Mouse (Mus musculus) brown adipose tissue, adult 24 weeks (tissue): ENCODE measurements at regions not wholly inside any gene's neighbourhood (a gene's known extent, or its start where the extent isn't known, plus 50 kb on each side); places are given as distances from the start of the nearest gene placed in this dataset.

Experiments
- H3K27ac ChIP-seq: fragments of 200-500 bp; replicated peaks from 2 replicates; pipeline ENCODE4 v1.5.1; 2012; ENCODE audit warnings: low read depth, mild to moderate bottlenecking, low read length
- H3K4me1 ChIP-seq: fragments of 200-500 bp; 2 replicates; pipeline ENCODE4 v1.6.1; 2012; ENCODE audit warnings: low read length, mixed read lengths; ENCODE audit not compliant: control insufficient read depth, insufficient read depth, insufficient read length
- H3K4me3 ChIP-seq: fragments of 200-500 bp; 2 replicates; pipeline ENCODE4 v1.5.1; 2012; ENCODE audit warnings: low read depth, mild to moderate bottlenecking, low read length, moderate library complexity; ENCODE audit not compliant: insufficient read depth

- H3K27ac ChIP-seq = no peak overlapping the region
- no peak overlapping the region for H3K4me3 ChIP-seq
- no peaks in the 10 kb centered on the region for H3K4me1 ChIP-seq
Measured at GRCm38 (mm10) chrX:11689989-11690405, 362.4 kb downstream of the H2al1j start.

- H3K4me3 ChIP-seq = no peak overlapping the region
- H3K27ac ChIP-seq = no peak overlapping the region
- H3K4me1 ChIP-seq = no peaks in the 10 kb centered on the region
Measured at GRCm38 (mm10) chrX:11690446-11690845, 362.8 kb downstream of the H2al1j start.

GRCm38 (mm10) chrX:11691019-11691418 lies 363.4 kb downstream of the H2al1j start:
- no peak overlapping the region for H3K4me3 ChIP-seq
- no peak overlapping the region for H3K27ac ChIP-seq
- H3K4me1 ChIP-seq = no peaks in the 10 kb centered on the region

GRCm38 (mm10) chrX:11696565-11696964 lies 368.9 kb downstream of the H2al1j start:
- Histone ChIP-seq H3K27ac (no peak overlapping the region), H3K4me1 (no peaks in the 10 kb centered on the region), H3K4me3 (no peak overlapping the region)

GRCm38 (mm10) chrX:11701095-11701494 lies 373.5 kb downstream of the H2al1j start:
- no peak overlapping the region for H3K4me3 ChIP-seq
- H3K4me1 ChIP-seq = no peaks in the 10 kb centered on the region
- no peak overlapping the region for H3K27ac ChIP-seq

- H3K4me3 ChIP-seq = no peak overlapping the region
- H3K4me1 ChIP-seq = no peaks in the 10 kb centered on the region
- H3K27ac ChIP-seq = no peak overlapping the region
Measured at GRCm38 (mm10) chrX:11705851-11706557, 378.4 kb downstream of the H2al1j start.

- Histone ChIP-seq H3K4me1 (no peaks in the 10 kb centered on the region), H3K27ac (no peak overlapping the region), H3K4me3 (no peak overlapping the region)
Measured at GRCm38 (mm10) chrX:11707330-11707729, 379.7 kb downstream of the H2al1j start.

- no peak overlapping the region for H3K4me3 ChIP-seq
- H3K27ac ChIP-seq = no peak overlapping the region
- no peaks in the 10 kb centered on the region for H3K4me1 ChIP-seq
Measured at GRCm38 (mm10) chrX:11708325-11708724, 380.7 kb downstream of the H2al1j start.

GRCm38 (mm10) chrX:11709326-11709725 lies 381.7 kb downstream of the H2al1j start:
- H3K27ac ChIP-seq = no peak overlapping the region
- H3K4me3 ChIP-seq = no peak overlapping the region
- no peaks in the 10 kb centered on the region for H3K4me1 ChIP-seq

GRCm38 (mm10) chrX:11713423-11713822 lies 385.8 kb downstream of the H2al1j start:
- no peak overlapping the region for H3K4me3 ChIP-seq
- no peaks in the 10 kb centered on the region for H3K4me1 ChIP-seq
- no peak overlapping the region for H3K27ac ChIP-seq

GRCm38 (mm10) chrX:11716773-11717172 lies 389.2 kb downstream of the H2al1j start:
- no peak overlapping the region for H3K4me3 ChIP-seq
- no peak overlapping the region for H3K27ac ChIP-seq
- no peaks in the 10 kb centered on the region; the same call in 1 of the 2 replicates for H3K4me1 ChIP-seq

- no peak overlapping the region for H3K4me3 ChIP-seq
- H3K27ac ChIP-seq = no peak overlapping the region
Measured at GRCm38 (mm10) chrX:11718778-11719177, 391.2 kb downstream of the H2al1j start.

GRCm38 (mm10) chrX:11720517-11720916 lies 392.9 kb downstream of the H2al1j start:
- Histone ChIP-seq H3K4me3 (no peak overlapping the region), H3K4me1 (no peaks in the 10 kb centered on the region; the same call in 1 of the 2 replicates), H3K27ac (no peak overlapping the region)

More at GRCm38 (mm10) chrX:11718778-11719177, 391.2 kb downstream of the H2al1j start:
- no peaks in the 10 kb centered on the region; the same call in 1 of the 2 replicates for H3K4me1 ChIP-seq

GRCm38 (mm10) chrX:11722730-11723129 lies 395.1 kb downstream of the H2al1j start:
- Histone ChIP-seq H3K4me3 (no peak overlapping the region), H3K4me1 (no peaks in the 10 kb centered on the region; the same call in 1 of the 2 replicates), H3K27ac (no peak overlapping the region)

GRCm38 (mm10) chrX:11724718-11725117 lies 397.1 kb downstream of the H2al1j start:
- Histone ChIP-seq H3K4me3 (no peak overlapping the region), H3K4me1 (no peaks in the 10 kb centered on the region; the same call in 1 of the 2 replicates), H3K27ac (no peak overlapping the region)

GRCm38 (mm10) chrX:11726524-11727231 lies 399.1 kb downstream of the H2al1j start:
- Histone ChIP-seq H3K4me1 (no peaks in the 10 kb centered on the region; the same call in 1 of the 2 replicates), H3K27ac (no peak overlapping the region), H3K4me3 (no peak overlapping the region)
